Mouse (Mus musculus) lung, postnatal 25 days (tissue): Measurements from ENCODE around the gene Myo1a.
A peak's percentile ranks its signal among the peaks of the same experiment; 100 is the strongest.

Experiments
- DNase-seq: peaks from one replicate; pipeline ENCODE4 v3.0.0; 2022; ENCODE audit warnings: low spot score

Myo1a gene

GRCm38 (mm10) chr10:127728437-127728836 lies 23.5 kb downstream of the Myo1a start:
- no peak for DNase-seq

GRCm38 (mm10) chr10:127730285-127730932 lies 25.4 kb downstream of the Myo1a start:
- DNase-seq, result no peak

- no peak for DNase-seq
These were observed 26.0 kb downstream of the Myo1a start for GRCm38 (mm10) chr10:127730933-127731310.

- DNase-seq, result no peak
These were observed 26.4 kb downstream of the Myo1a start for GRCm38 (mm10) chr10:127731397-127731796.

GRCm38 (mm10) chr10:127734434-127734833 lies 29.5 kb downstream of the Myo1a start:
- DNase-seq, result no peak

GRCm38 (mm10) chr10:127736266-127736665 lies 31.3 kb downstream of the Myo1a start:
- no peak for DNase-seq

- DNase-seq, result peak; percentile 58
These were observed 31.9 kb downstream of the Myo1a start for GRCm38 (mm10) chr10:127736916-127737315.

- no peak for DNase-seq
These were observed 32.6 kb downstream of the Myo1a start for GRCm38 (mm10) chr10:127737552-127737951.

GRCm38 (mm10) chr10:127738151-127738882 lies 33.3 kb downstream of the Myo1a start:
- DNase-seq, result no peak

GRCm38 (mm10) chr10:127739083-127739660 lies 34.2 kb downstream of the Myo1a start, which contains the start of gene Zbtb39:
Zbtb39 (plus strand) TSS chr10:127739538.
- peak; percentile 74 for DNase-seq

GRCm38 (mm10) chr10:127739661-127740161 lies 34.7 kb downstream of the Myo1a start:
- no peak for DNase-seq

- DNase-seq, result peak; percentile 57
These were observed 39.7 kb downstream of the Myo1a start for GRCm38 (mm10) chr10:127744661-127745060.

- no peak for DNase-seq
These were observed 40.9 kb downstream of the Myo1a start for GRCm38 (mm10) chr10:127745886-127746285.

GRCm38 (mm10) chr10:127747254-127747653 lies 42.3 kb downstream of the Myo1a start:
- DNase-seq, result no peak

GRCm38 (mm10) chr10:127748847-127749612 lies 44.1 kb downstream of the Myo1a start:
- peak; percentile 57 for DNase-seq

GRCm38 (mm10) chr10:127750136-127750777 lies 45.3 kb downstream of the Myo1a start:
- no peak for DNase-seq

- peak; percentile 61 for DNase-seq
These were observed 46.6 kb downstream of the Myo1a start, which contains the start of gene Gpr182 for GRCm38 (mm10) chr10:127751548-127751947. Gpr182 (minus strand) TSS chr10:127751732.

GRCm38 (mm10) chr10:127754566-127755166 lies 49.7 kb downstream of the Myo1a start:
- DNase-seq, result no peak

GRCm38 (mm10) chr10:127755246-127755645 lies 50.3 kb downstream of the Myo1a start:
- no peak for DNase-seq

GRCm38 (mm10) chr10:127755770-127756468 lies 50.9 kb downstream of the Myo1a start:
- DNase-seq, result peak; percentile 57
